Mouse (Mus musculus): ENCODE results near the gene Anp32e.
"Not testable (repeated sequence)": the region's sequence is repeated elsewhere in the genome, so short reads cannot be mapped to it uniquely, and the experiment has no call there.

Gene Anp32e

GRCm38 (mm10) chr3:95904568-95904967, 24.5 kb upstream of the Anp32e start, which contains the start of gene Car14:
Car14 (minus strand) TSS chr3:95904691.
- peak; percentile 77 for DNase-seq

DNA sequence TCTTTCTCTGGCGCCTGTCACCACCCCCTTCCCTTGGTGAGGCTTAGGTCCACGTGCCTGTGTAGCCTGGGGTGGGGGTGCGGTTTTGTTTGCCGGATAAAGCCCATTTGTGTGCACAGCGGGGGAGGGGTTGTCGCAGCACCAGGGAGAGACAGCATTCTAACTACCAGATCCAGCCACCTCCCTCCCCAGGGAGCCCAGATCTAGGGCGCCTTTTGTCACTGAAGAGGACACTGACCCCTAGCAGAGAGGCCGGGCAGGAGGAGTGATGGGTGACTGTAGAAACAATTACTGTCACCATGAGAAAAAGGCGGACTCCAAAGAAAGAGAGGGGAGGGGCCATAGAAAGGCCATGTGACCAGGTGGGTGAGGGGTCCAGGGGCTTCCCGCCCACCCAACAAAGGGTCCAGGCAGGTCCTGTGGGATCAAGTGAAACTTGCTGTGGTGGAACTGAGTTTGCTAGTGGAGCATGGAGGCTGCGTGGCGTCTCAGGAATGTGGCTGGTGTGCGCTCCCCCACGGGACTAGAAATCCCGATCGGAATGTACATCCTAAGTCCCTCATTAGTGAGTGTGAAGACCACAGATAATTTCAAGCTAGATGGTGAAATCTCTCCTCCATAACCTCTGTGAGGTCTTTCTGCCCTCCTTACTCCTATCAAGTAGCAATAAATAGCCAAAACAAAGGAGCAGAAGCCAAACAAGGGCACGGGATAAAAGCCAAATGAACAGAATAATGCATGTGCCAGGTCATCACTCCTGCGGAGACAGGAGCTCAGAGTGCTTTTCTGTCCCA, 23.7 kb upstream of the Anp32e start:
- DNase-seq, result peak; percentile 86

- DNase-seq, result peak; percentile 83
Observed at GRCm38 (mm10) chr3:95905940-95906492, 23.0 kb upstream of the Anp32e start.

- DNase-seq, result peak; percentile 82
Observed at GRCm38 (mm10) chr3:95906860-95907259, 22.2 kb upstream of the Anp32e start.

DNA sequence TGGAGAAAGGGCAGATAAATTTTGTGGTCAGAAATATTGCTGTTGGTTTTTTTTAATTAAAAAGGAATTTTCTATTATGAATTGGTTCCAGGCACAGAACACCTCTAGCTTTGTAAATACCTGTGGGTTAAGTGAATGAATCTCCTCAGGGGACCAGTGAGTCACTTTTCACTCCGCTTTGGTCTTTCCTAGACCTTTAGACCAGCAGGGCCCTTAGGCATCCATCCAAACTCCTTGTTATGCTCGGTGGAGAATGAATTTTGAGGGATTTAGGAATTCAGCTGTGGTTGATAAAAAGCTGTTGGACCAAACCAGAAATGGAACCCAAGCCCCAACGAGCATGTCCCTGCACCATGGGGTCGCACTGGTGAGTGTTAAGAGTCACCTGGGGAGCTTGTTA, 21.4 kb upstream of the Anp32e start:
- no peak for DNase-seq

DNA sequence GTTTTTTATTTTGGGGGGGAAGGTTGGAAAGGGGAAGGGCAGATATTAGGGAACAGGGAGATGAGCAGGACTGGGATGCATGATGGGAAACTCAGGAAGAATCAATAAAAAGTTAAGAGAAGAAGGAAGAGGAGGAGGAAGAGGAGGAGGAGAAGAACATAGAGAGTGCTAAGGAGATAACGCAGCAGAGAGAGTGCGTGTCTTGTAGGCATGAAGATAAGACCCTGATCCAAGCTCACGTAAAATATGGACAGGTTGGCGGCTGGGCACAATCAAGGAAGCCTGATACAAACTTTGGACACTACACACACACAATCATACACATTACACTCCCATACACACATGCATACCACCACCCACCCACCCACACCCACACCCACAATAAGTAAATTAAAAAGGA, 14.3 kb upstream of the Anp32e start:
- no peak for DNase-seq

- DNase-seq, result no peak
Observed at GRCm38 (mm10) chr3:95916760-95917159, 12.3 kb upstream of the Anp32e start.

DNA sequence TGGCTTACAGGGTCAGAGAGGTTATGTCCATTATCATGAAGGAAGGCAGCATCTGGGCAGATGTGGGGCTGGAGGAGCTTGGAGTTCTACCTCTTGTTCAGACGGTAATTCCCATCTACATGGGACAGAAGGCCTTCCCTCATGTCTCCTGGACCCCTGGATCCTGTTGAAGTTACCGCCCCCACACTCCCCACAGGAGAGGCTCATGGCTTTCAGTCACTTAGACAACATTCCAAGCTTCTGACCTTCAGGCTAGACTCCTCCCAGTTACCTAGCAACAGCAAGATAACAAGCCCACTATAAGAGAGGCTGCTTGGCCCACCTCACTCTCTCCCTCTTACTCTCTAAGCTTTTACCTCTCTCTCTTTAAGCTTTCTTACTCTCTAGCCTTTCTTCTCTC, 8.5 kb upstream of the Anp32e start:
- DNase-seq, result not testable (repeated sequence)

- DNase-seq, result not testable (repeated sequence)
Observed at GRCm38 (mm10) chr3:95923429-95923828, 5.6 kb upstream of the Anp32e start.

- no peak for DNase-seq
Observed at GRCm38 (mm10) chr3:95924185-95924584, 4.9 kb upstream of the Anp32e start.

- DNase-seq, result no peak
Observed at GRCm38 (mm10) chr3:95925087-95925486, 4.0 kb upstream of the Anp32e start.

- peak; percentile 2 for DNase-seq
Observed at GRCm38 (mm10) chr3:95928261-95928657, 787 bp upstream of the Anp32e start.

DNA sequence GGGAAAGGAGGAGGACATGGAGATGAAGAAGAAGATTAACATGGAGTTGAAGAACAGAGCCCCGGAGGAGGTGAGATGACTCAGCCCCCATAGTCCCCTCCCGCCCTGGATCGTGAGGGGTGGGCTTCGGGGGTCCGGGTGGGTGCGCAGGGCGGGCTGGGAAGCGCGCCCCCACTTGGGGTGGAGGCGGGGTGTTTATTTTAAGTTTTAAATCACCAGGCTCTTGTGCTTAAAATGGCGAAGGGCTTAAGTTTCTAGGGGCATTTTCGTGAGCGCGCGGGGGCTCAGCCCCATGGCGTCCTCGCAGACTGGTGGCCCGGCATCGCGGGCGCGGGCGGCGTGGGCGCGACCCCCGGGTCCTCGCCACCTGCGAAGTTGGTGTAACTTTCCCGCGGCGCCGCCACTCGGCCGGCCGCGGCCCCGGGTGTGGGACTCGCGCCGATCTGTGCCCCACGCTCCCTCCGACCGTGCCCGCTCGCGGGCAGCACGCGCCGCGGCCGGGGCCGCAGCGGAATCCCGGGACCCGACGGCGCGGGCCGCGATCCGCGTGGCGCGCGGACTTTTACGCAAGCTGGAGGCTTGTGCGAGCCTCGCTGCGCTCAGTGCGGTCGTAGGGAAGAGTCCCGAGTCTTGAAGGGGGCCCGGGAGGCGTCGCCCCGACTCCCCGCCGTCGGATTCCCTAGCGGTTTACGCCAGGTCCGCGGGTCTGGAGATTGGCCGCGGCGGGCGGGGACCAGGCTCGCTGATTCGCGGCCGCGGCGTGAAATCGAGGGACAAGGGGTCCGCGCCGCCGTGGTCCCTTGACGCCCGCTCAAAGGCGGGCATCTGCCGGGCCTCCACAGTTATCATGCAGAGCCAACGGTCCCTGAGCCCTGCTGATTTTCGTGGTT, 780 bp downstream of the Anp32e start:
- peak; percentile 80 for DNase-seq

- DNase-seq, result peak; percentile 10
Observed at GRCm38 (mm10) chr3:95930471-95930789, 1.4 kb downstream of the Anp32e start.

- no peak for DNase-seq
Observed at GRCm38 (mm10) chr3:95931471-95931870, 2.4 kb downstream of the Anp32e start.

DNA sequence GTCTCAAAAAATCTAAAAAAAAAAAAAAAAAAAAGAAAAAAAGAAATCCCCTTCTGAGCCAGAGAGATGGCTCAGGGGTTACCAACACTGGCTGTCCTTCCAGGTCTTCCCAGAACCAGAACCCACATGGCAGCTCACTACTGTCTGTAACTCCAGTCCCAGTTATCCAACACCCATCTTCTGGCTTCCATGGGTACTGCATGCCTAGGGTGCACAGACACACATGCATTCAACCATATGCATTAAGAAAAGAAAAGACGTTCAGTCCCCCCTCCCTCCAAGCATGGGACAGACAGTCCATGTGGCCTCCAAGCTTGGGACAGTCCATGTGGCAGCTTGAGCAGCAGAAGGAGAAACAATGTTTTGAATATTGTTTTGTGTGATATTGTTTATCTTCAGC, 3.1 kb downstream of the Anp32e start:
- no peak for DNase-seq

DNA sequence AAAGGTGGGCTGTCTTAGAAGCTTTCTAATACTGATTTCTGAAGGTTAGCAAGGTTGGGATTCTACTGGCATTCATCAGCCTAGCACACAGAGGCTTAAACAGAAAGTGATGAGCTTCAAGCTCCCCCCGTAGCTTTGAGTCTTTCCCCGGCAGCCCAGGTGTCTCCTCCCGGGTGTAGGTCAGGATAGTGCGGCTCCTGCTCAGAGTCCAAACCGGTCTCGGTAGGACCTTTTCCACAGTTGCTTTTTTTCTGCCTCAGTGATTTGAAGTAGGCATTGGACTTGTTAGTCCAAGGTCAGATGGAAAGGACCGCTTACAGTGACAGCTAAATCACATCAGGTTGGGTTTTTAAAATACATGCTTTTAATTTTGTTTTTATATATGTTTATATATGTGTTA, 3.5 kb downstream of the Anp32e start:
- DNase-seq, result no peak

DNA sequence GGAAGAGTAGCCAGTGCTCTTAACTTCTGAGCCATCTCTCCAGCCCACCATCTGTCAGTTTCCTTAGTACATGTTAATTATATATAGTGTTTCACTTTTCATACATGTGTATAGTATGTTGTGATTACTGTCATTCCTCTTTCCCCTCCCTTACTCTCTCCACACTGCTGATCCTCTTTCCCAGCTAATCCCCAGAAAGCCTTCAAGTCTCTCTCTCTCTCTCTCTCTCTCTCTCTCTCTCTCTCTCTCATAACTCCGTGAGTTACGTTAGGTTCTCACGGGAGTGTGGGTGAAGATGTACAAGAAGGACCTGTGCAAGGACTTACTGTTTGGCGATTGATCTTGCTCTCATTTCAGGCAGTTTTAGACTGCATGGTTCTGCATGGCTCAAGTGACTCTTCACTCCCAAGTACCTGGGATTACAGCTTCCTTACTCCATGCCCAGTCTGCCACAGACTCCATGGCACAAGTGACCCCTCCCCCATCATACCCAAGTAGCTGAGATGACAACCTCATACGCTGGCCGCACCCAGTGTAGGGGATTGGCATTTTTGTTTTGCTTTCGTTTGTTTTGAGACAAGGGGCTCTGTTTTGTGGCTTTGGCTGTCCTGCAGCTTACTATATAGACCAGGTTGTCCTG, 4.2 kb downstream of the Anp32e start:
- DNase-seq, result no peak

- no peak for DNase-seq
Observed at GRCm38 (mm10) chr3:95934448-95934847, 5.4 kb downstream of the Anp32e start.

GRCm38 (mm10) chr3:95938217-95938616, 9.2 kb downstream of the Anp32e start:
- no peak for DNase-seq

DNA sequence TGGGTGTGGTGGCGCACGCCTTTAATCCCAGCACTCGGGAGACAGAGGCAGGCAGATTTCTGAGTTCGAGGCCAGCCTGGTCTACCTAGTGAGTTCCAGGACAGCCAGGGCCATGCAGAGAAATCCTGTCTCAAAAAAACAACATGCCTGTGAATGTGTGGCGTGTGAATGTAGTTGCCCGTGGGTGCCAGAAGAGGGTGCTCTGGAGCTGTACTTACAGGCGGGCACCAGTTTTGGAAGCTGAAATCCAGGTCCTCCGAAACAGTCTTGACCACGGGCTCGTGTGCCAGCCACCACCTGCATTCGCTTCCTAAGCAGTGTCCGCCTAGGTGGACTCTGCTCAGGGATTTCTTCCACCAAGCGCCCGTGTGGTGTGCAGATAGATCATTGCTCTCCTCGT, 9.8 kb downstream of the Anp32e start:
- peak; percentile 16 for DNase-seq

- no peak for DNase-seq
Observed at GRCm38 (mm10) chr3:95942749-95943148, 13.7 kb downstream of the Anp32e start.

DNA sequence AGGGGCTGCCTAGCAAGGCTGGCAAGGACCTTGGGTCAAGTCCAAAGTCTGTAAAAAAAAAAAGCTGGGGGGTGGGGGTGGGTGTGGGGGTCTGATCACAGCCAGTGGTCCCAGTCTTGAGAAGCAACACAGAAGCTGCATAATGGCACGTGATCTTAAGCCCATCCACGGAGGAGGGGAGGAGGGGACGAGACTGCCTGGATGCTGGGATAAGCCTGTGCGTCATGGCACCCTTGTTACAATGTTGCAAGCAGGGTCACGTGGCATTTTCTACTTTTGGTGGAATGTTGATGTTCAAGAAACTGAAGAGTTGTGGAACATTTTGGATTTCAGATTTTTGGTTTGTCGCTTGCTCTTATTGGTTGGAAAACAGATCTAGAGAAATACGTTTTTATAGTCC, 14.2 kb downstream of the Anp32e start:
- no peak for DNase-seq

Data from embryo, embryonic 11 days (tissue).